Mouse (Mus musculus) spleen, adult 2 months (tissue): ENCODE results near the gene Prss27. TPM values are rescaled to one million over a fixed set of nuclear protein-coding genes. Genes with fewer than 3 reads are reported as not detected.

Experiments
- DNase-seq, 2 experiments: peaks; one replicate each; pipeline versions ENCODE4 v3.0.0 to v3.0.0-alpha.2; 2012 to 2021; ENCODE audit warnings: low spot score in 2 of 2, low read depth in 1 of 2
- H3K27ac ChIP-seq: fragments of 200-500 bp; 2 replicates; pipeline ENCODE4 v1.5.1; 2012; ENCODE audit warnings: low read length, inconsistent platforms; ENCODE audit not compliant: insufficient read depth
- H3K27me3 ChIP-seq: fragments of 200-500 bp; 2 replicates; pipeline ENCODE4 v1.6.1; 2012; ENCODE audit warnings: mild to moderate bottlenecking, moderate library complexity, low read length, inconsistent platforms; ENCODE audit not compliant: control insufficient read depth, insufficient read depth
- H3K36me3 ChIP-seq: fragments of 200-500 bp; 2 replicates; pipeline ENCODE4 v1.6.1; 2012; ENCODE audit warnings: mild to moderate bottlenecking, low read length, inconsistent platforms; ENCODE audit not compliant: control insufficient read depth, insufficient read depth
- H3K4me1 ChIP-seq: fragments of 200-500 bp; 2 replicates; pipeline ENCODE4 v1.6.1; 2011; ENCODE audit warnings: inconsistent platforms; ENCODE audit not compliant: control insufficient read depth, insufficient read depth, insufficient read length
- H3K4me3 ChIP-seq: fragments of 200-500 bp; 2 replicates; pipeline ENCODE4 v1.5.1; 2011; ENCODE audit warnings: mild to moderate bottlenecking, inconsistent platforms; ENCODE audit not compliant: insufficient read depth, insufficient read length; ENCODE audit errors: extremely low read depth
- CTCF ChIP-seq: fragments of 200-500 bp; IDR thresholded peaks from 2 replicates; pipeline ENCODE4 v1.5.1; 2011; ENCODE audit warnings: mild to moderate bottlenecking, inconsistent platforms; ENCODE audit not compliant: insufficient read depth, insufficient read length, insufficient replicate concordance; ENCODE audit errors: extremely low read depth
- POLR2A ChIP-seq: fragments of 200-500 bp; IDR thresholded peaks from 2 replicates; pipeline ENCODE4 v1.6.1; 2011; ENCODE audit warnings: low read depth, low read length, inconsistent platforms
- WGBS: fragments of 180-500 bp; shearing (Covaris S2); methylation state at CpG from one replicate; pipeline ENCODE4 v1.1.7; 2018; 5-methylcytosine and 5-hydroxymethylcytosine counted together
- polyA plus RNA-seq: library from polyadenylated mRNA; depleted of rRNA; stranded (reverse); fragments of >200 nt; gene quantifications from 2 replicates; pipeline ENCODE4 v1.2.3, GENCODE M21; 2012

Gene Prss27
- polyA plus RNA-seq, 1 experiment: not detected

GRCm38 (mm10) chr17:24008105-24008504 lies 29.8 kb upstream of the Prss27 start:
- Histone ChIP-seq H3K36me3 (no peaks in the 10 kb centered on the region), H3K4me3 (no peak overlapping the region), H3K4me1 (peaks cover 4% of the 10 kb centered on the region; the same call in 1 of the 2 replicates), H3K27ac (no peak overlapping the region; the same call in 1 of the 2 replicates), H3K27me3 (no peaks in the 10 kb centered on the region)
- WGBS: 81% methylated on average over 4 of the region's 4 CpGs
- DNase-seq: no peak
- no peak for TF ChIP-seq POLR2A
- TF ChIP-seq CTCF: no peak

DNA sequence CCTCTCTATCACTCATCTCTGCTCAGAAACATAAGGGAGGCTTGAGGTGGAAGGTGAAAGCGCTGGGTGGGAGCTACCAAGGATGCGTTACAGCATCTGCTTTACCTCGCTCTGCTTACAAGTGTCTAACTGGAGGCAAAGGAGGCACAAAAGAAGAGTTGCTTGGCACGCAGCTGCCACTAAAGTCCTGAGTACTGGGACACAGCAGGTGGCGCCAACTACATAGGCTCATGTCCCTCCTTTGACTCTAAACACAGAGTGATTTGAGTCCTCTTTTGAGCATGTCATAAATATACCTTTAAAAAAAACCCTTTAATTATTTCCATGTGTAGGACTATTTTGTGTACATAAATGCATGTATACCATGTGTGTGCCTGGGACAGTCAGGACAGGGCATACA lies 28.3 kb upstream of the Prss27 start:
- Histone ChIP-seq H3K36me3 (no peaks in the 10 kb centered on the region), H3K4me1 (peaks cover 4% of the 10 kb centered on the region; the same call in 1 of the 2 replicates), H3K27ac (no peak overlapping the region), H3K4me3 (no peak overlapping the region), H3K27me3 (no peaks in the 10 kb centered on the region)
- no peak for DNase-seq
- 80% methylated on average over 5 of the region's 5 CpGs for WGBS
- no peak for TF ChIP-seq POLR2A
- TF ChIP-seq CTCF: no peak

DNA sequence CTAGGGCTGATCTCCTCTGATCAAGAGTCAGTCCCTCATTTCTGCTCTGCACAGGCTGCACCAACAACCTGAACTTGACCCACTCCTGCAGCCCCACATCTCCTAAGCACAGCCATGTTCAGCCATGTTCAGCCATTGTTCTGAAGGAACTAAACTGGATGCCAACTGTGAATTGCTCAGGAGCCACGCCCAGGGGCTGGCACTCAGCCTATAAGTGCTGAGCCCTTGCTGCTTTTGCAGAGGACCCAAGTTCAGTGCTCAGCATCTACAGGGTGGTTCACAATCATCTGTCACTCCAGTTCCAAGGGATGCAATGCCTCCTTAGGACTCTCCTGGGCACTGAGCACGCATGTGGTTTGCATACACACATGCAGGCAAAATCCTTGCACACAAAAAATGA lies 25.0 kb upstream of the Prss27 start:
- WGBS: 81% methylated on average over 2 of the region's 2 CpGs
- no peak for TF ChIP-seq CTCF
- no peaks in the 10 kb centered on the region for H3K4me1 ChIP-seq
- H3K4me3 ChIP-seq: no peak overlapping the region
- H3K27ac ChIP-seq: no peak overlapping the region
- H3K36me3 ChIP-seq: no peaks in the 10 kb centered on the region
- DNase-seq: no peak
- H3K27me3 ChIP-seq: no peaks in the 10 kb centered on the region

DNA sequence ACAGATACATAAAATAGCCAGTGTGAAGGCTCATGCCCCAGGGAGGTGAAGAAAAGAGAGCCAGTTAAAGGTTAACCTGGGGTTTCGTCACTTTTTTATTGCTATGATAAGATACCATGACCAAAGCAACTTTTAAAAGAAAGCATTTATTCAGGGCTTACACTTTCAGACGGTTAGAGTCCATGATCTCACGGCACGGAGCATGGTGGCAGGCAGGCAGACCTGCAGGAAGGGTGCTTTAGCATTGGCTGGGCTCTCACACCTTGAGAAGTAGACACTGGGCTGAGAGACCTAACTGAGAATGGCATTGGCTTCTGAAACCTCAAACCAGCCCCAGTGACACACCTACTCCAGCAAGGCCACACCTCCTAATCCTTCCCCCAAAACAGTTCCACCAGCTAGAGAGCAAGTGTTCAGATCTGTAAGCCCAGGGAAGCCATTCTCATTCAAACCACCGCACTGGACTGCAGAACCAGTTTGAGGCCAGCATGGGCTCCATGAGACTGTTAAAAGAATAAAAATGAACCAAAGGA lies 23.4 kb upstream of the Prss27 start:
- 89% methylated on average over 5 of the region's 5 CpGs for WGBS
- no peak for DNase-seq

DNA sequence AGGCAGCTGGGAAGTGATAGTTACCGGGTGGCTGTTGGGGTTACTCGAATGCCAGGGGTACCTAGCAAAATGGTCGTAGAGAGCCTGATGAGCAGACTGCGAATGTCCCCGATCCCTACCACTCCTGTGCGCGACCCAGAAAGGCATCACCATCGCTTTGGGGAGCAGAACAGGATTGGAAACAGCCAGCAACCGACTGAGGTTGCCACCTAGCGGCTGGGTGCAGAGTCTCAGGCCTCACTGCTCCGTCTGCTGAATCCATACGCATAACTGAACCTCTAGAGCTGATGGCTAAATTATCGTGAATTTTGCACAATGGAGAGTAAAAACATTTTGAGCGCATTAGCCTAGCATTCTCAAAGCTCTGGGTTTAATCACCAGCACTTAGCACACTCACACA lies 22.2 kb upstream of the Prss27 start:
- Histone ChIP-seq H3K27ac (no peak overlapping the region), H3K36me3 (no peaks in the 10 kb centered on the region), H3K27me3 (no peaks in the 10 kb centered on the region), H3K4me3 (no peak overlapping the region), H3K4me1 (no peaks in the 10 kb centered on the region)
- no peak for DNase-seq
- TF ChIP-seq CTCF (peak; percentile 37; the same call in 1 of the 2 replicates), POLR2A (no peak)
- 49% methylated on average over 14 of the region's 14 CpGs for WGBS

More for the DNA sequence above, 23.4 kb upstream of the Prss27 start:
- H3K4me3 ChIP-seq: no peak overlapping the region
- H3K4me1 ChIP-seq: no peaks in the 10 kb centered on the region
- H3K27me3 ChIP-seq: no peaks in the 10 kb centered on the region
- H3K27ac ChIP-seq: no peak overlapping the region
- H3K36me3 ChIP-seq: no peaks in the 10 kb centered on the region
- TF ChIP-seq CTCF (no peak), POLR2A (no peak)

- Histone ChIP-seq H3K36me3 (no peaks in the 10 kb centered on the region), H3K4me3 (no peak overlapping the region), H3K27me3 (no peaks in the 10 kb centered on the region), H3K4me1 (no peaks in the 10 kb centered on the region), H3K27ac (no peak overlapping the region)
- DNase-seq: no peak
- WGBS: 87% methylated on average over 6 of the region's 6 CpGs
- TF ChIP-seq POLR2A: no peak
- no peak for TF ChIP-seq CTCF
Observed at GRCm38 (mm10) chr17:24020696-24021095, 17.2 kb upstream of the Prss27 start.

DNA sequence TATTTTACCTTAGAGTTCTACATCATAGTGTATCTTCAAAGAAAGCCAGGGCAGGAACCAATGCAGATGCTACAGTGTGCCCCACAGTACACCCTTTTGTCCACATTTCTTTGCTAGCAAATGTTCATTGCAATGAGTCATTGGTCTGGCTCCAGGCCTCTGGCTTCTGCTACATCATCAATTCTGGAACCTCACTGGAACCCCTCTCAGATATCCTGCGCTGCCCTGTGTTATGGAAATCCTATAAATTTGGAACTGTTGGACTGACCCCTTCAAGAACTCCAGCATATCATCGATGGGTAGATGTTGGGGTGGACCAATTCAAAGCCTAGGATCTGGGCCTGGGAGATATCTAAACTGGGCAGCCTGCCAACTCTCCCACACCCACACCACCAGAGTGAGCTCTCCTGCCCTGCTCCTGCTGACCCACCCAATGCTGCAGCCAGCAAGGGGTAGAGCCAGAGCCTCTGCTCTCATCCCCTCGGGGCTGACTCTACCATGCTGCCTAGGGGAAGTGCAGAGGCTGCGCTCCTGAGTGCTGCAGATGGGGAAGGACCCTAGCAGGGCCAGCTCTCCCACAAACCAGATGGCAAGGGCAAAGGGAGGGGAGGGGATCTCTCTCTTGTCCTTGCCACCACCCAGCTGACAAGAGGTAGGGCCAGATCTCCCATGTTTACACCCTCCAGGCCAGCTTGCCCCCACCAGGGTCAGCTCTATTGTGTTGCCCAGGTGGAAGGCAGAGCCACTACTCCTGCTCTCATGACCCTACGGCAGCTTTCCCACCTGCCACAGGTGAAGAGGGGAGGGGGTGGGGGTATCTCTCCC lies 16.4 kb upstream of the Prss27 start:
- TF ChIP-seq CTCF (no peak), POLR2A (no peak)
- 67% methylated on average over 5 of the region's 5 CpGs for WGBS
- Histone ChIP-seq H3K27ac (no peak overlapping the region), H3K27me3 (no peaks in the 10 kb centered on the region), H3K36me3 (no peaks in the 10 kb centered on the region), H3K4me1 (no peaks in the 10 kb centered on the region), H3K4me3 (no peak overlapping the region)
- DNase-seq: no peak
